Mouse (Mus musculus): ENCODE data around the gene 0610009B22Rik.

GRCm38 (mm10) chr11:51653736-51654135 lies 34.9 kb downstream of the 0610009B22Rik start:
- no peak for TF ChIP-seq CTCF (IDR thresholded peaks at IDR 0.05; ENCODE audit: low read depth)
- no peak for TF ChIP-seq EP300 (IDR thresholded peaks at IDR 0.05; ENCODE audit: low read depth)
